Mouse (Mus musculus) ES-E14 (cell line): ENCODE measurements around the gene Cyth3. TPM values are rescaled to one million over a fixed set of nuclear protein-coding genes. Genes with fewer than 3 reads are reported as not detected.

Experiments used
- DNase-seq: peaks from one replicate; pipeline ENCODE4 v3.0.0-alpha.2; 2013; ENCODE audit warnings: low read depth, low spot score
- H3K27ac ChIP-seq: 2 replicates; pipeline ENCODE4 v1.5.1; 2012; ENCODE audit warnings: low read depth, mild to moderate bottlenecking, low read length, moderate library complexity, mixed read lengths; ENCODE audit not compliant: poor library complexity, insufficient read depth, severe bottlenecking
- H3K36me3 ChIP-seq: 2 replicates; pipeline ENCODE4 v1.6.1; 2012; ENCODE audit warnings: mild to moderate bottlenecking, low read length, moderate library complexity, mixed read lengths; ENCODE audit not compliant: control insufficient read depth, poor library complexity, insufficient read depth, severe bottlenecking
- H3K4me1 ChIP-seq, 2 experiments: fragments of 150-350 bp in 1 of 2; sonication (generic) in 1 of 2; 2 replicates each; pipeline ENCODE4 v1.6.1; 2012; ENCODE audit warnings: low read length in 2 of 2, mild to moderate bottlenecking in 1 of 2, mixed read lengths in 1 of 2; ENCODE audit not compliant: control insufficient read depth in 2 of 2, insufficient read depth in 2 of 2, poor library complexity in 1 of 2
- H3K4me3 ChIP-seq, 2 experiments: fragments of 150-350 bp in 1 of 2; sonication (generic) in 1 of 2; 2 replicates each; pipeline ENCODE4 v1.5.1; 2012; ENCODE audit warnings: low read length in 2 of 2, low read depth in 1 of 2, mild to moderate bottlenecking in 1 of 2, mixed read lengths in 1 of 2; ENCODE audit not compliant: insufficient read depth in 1 of 2, poor library complexity in 1 of 2, severe bottlenecking in 1 of 2
- H3K9ac ChIP-seq: 2 replicates; pipeline ENCODE4 v1.6.1; 2012; ENCODE audit warnings: low read depth, mild to moderate bottlenecking, low read length, mixed read lengths; ENCODE audit not compliant: poor library complexity, insufficient read depth, severe bottlenecking
- H3K9me3 ChIP-seq: fragments of 150-350 bp; sonication (generic); 2 replicates; pipeline ENCODE4 v1.6.1; 2012; ENCODE audit warnings: low read depth, mild to moderate bottlenecking, low read length; ENCODE audit not compliant: control insufficient read depth, insufficient read depth
- CHD2 ChIP-seq: IDR thresholded peaks from 2 replicates; pipeline ENCODE4 v1.6.1; 2014; ENCODE audit warnings: mild to moderate bottlenecking, low read depth, low read length, inconsistent platforms
- HCFC1 ChIP-seq: IDR thresholded peaks from 2 replicates; pipeline ENCODE4 v1.6.1; 2012; ENCODE audit warnings: low read length, inconsistent platforms, borderline replicate concordance; ENCODE audit not compliant: insufficient read depth
- MAFK ChIP-seq: IDR thresholded peaks from 2 replicates; pipeline ENCODE4 v1.6.1; 2014; ENCODE audit warnings: mild to moderate bottlenecking, low read depth, low read length, inconsistent platforms; ENCODE audit not compliant: insufficient read depth
- ZC3H11A ChIP-seq: IDR thresholded peaks from 2 replicates; pipeline ENCODE4 v1.6.1; 2012; ENCODE audit warnings: low read depth, mild to moderate bottlenecking, inconsistent platforms, low read length, borderline replicate concordance
- ZNF384 ChIP-seq: IDR thresholded peaks from 2 replicates; pipeline ENCODE4 v1.6.1; 2012; ENCODE audit warnings: low read depth, low read length, inconsistent platforms
- in situ Hi-C, 2 experiments: fragments of 600-800 bp; cut with MboI; formaldehyde crosslinking; loops; one replicate each; pipeline ENCODE4 v1.15.1; 2025; ENCODE audit warnings: low sequenced_read_pairs in 2 of 2, inconsistent platforms in 1 of 2; ENCODE audit not compliant: unreplicated experiment in 2 of 2
- total RNA-seq: library from RNA; depleted of rRNA; stranded (reverse); fragments of 300-350 nt; gene quantifications from 2 replicates; pipeline ENCODE4 v1.2.3, GENCODE M21; 2012

Gene Cyth3
- total RNA-seq, 1 experiment, result 11.0 TPM

GRCm38 (mm10) chr5:143630214-143630613 lies 8.0 kb downstream of the Cyth3 start:
- no peak overlapping the region for H3K9ac ChIP-seq
- H3K27ac ChIP-seq, result no peak overlapping the region
- H3K9me3 ChIP-seq, result no peaks in the 10 kb centered on the region
- no peak overlapping the region for H3K4me3 ChIP-seq
- in situ Hi-C loops, result no loop called here
- TF ChIP-seq HCFC1 (no peak), ZC3H11A (no peak), CHD2 (no peak)
- DNase-seq, result no peak
- peaks cover 0 to 5% of the 10 kb centered on the region in 2 experiments; a peak in 1 of 4 replicates for H3K4me1 ChIP-seq
- no peaks in the 10 kb centered on the region for H3K36me3 ChIP-seq

- Histone ChIP-seq H3K27ac (no peak overlapping the region), H3K4me3 (no peak overlapping the region), H3K4me1 (peaks cover 0 to 2% of the 10 kb centered on the region in 2 experiments; a peak in 1 of 4 replicates), H3K36me3 (no peaks in the 10 kb centered on the region), H3K9me3 (no peaks in the 10 kb centered on the region), H3K9ac (no peak overlapping the region)
- TF ChIP-seq MAFK (no peak), CHD2 (no peak), ZC3H11A (no peak), ZNF384 (no peak), HCFC1 (no peak)
- no peak for DNase-seq
- in situ Hi-C loops, result no loop called here
Measured at GRCm38 (mm10) chr5:143630738-143631137, 8.5 kb downstream of the Cyth3 start.

GRCm38 (mm10) chr5:143631559-143631958 lies 9.3 kb downstream of the Cyth3 start:
- no peak for DNase-seq
- Histone ChIP-seq H3K9ac (no peak overlapping the region), H3K4me1 (peaks cover 0 to 2% of the 10 kb centered on the region in 2 experiments; a peak in 1 of 4 replicates), H3K27ac (no peak overlapping the region), H3K9me3 (no peaks in the 10 kb centered on the region), H3K4me3 (no peak overlapping the region), H3K36me3 (no peaks in the 10 kb centered on the region)
- in situ Hi-C loops, result no loop called here
- TF ChIP-seq MAFK, result no peak
- no peak for TF ChIP-seq ZC3H11A
- no peak for TF ChIP-seq HCFC1
- TF ChIP-seq CHD2, result no peak
- TF ChIP-seq ZNF384, result no peak

GRCm38 (mm10) chr5:143632674-143633557 lies 10.7 kb downstream of the Cyth3 start:
- TF ChIP-seq ZNF384 (no peak), CHD2 (no peak), MAFK (no peak), ZC3H11A (no peak), HCFC1 (no peak)
- no peak overlapping the region for H3K4me3 ChIP-seq
- H3K36me3 ChIP-seq, result no peaks in the 10 kb centered on the region
- H3K4me1 ChIP-seq, result peaks cover 0 to 2% of the 10 kb centered on the region in 2 experiments; a peak in 1 of 4 replicates
- no peaks in the 10 kb centered on the region for H3K9me3 ChIP-seq
- in situ Hi-C loops, result no loop called here
- no peak for DNase-seq
- H3K27ac ChIP-seq, result no peak overlapping the region
- H3K9ac ChIP-seq, result no peak overlapping the region
